8 mouse cellular contexts compared by ENCODE assay signal in the genomic region with DNA sequence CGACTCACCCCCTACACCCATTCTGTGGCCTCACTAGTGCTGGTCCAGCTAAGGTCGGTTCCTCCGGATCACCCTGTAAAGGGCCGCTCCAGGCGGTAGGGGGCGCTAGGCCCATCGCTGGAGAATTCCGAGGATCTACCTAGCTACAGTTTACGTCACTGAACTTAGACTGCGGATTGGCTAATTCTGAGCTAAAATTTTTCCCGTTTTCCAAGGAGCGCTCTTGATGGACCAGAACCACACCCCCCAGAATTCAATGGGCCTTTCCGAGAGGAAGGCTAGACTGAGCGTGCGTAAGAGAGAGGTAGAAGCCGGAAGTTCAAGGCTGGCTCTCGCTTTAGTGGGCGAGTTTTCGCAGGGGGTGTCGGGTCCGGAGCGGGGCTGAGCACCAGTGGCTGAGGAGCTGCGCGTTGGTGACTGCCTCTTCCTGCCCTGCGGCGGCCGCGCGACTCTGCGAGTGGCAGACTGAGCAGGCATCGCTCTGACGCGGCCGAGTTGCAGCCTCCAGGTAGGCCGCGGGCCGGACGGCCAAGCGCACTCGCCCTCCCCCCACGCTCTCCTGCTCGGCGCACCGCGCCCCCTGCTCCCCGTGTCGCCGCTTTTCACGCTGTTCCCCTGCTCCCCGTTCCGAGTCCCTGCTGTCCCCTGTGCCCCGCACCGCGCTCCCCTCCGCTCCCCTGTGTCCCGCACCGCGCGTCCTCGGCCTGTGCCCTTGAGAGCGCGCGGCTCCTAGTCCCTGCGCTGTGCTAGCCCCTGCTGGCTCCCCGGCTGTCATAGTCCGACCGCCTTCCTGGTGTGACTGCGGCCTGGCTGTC. TPM values are rescaled to one million over a fixed set of nuclear protein-coding genes. Genes with fewer than 3 reads are reported as not detected.
DNase-seq lines count a peak whose midpoint lies in the region; ATAC-seq and TF ChIP-seq lines count a peak whose summit lies in the region.

Gene Cox14 (plus strand): TSS at position 278 of the 815 bp plus-strand sequence.

- peak within 1 kb of the TSS; percentile 87 to 92 for H3K4me3 ChIP-seq in MEL (ENCODE audit: control insufficient read depth in 1 of 2, insufficient read depth in 1 of 2, low read depth in 2 of 2, low read length in 2 of 2)
- H3K4me3 ChIP-seq in cerebellum, adult 2 months (replicated peaks; ENCODE audit: insufficient read depth, low read depth, low read length), result peak within 1 kb of the TSS; percentile 80
- peak within 1 kb of the TSS; percentile 74 for H3K4me3 ChIP-seq in forebrain, postnatal 0 days (ENCODE audit: low read depth, low read length)
- H3K4me3 ChIP-seq in lung, embryonic 15.5 days, result peak within 1 kb of the TSS; percentile 82

- H3K27ac ChIP-seq in MEL (ENCODE audit: control insufficient read depth, low read depth, low read length), result peak within 1 kb of the TSS; percentile 70
- peak within 1 kb of the TSS; percentile 91 for H3K27ac ChIP-seq in cerebellum, adult 2 months (ENCODE audit: insufficient read depth, low read length)
- H3K27ac ChIP-seq in forebrain, postnatal 0 days (ENCODE audit: low read depth, low read length), result peak within 1 kb of the TSS; percentile 89
- H3K27ac ChIP-seq in lung, embryonic 15.5 days, result peak within 1 kb of the TSS; percentile 92

- DNase-seq in MEL (ENCODE audit: low read depth, low spot score), result peak; percentile 100
- DNase-seq in cerebellum, adult 2 months, result peak; percentile 98
- DNase-seq in forebrain, postnatal 0 days, result peak; percentile 99
- DNase-seq in heart, postnatal 4 days, result peak; percentile 97
- DNase-seq in layer of hippocampus, adult 8-10 months (ENCODE audit: low spot score in 2 of 2), result peak; percentile 97 to 98
- peak; percentile 93 for DNase-seq in ovary, adult 18-20 months (ENCODE audit: low spot score)
- peak; percentile 96 for DNase-seq in thymus, postnatal 0 days (ENCODE audit: low spot score)

- H3K79me2 ChIP-seq in MEL (ENCODE audit: control insufficient read depth, insufficient read depth, low read length, poor library complexity), result peaks cover 13% of the 10 kb centered on the region

- H3K4me2 ChIP-seq in forebrain, postnatal 0 days (ENCODE audit: low read depth), result peak within 1 kb of the TSS; percentile 86
- H3K4me2 ChIP-seq in lung, embryonic 15.5 days, result peak within 1 kb of the TSS; percentile 56

- peak; percentile 12; the same call in 1 of the 2 replicates for TF ChIP-seq RAD21 in MEL (IDR thresholded peaks at IDR 0.05; ENCODE audit: low read depth, low read length)

- peak; percentile 96 for ATAC-seq in forebrain, postnatal 0 days
- peak; percentile 93 for ATAC-seq in lung, embryonic 15.5 days (ENCODE audit: borderline replicate concordance, extremely low read depth, low FRiP score, low TSS enrichment)

- peaks cover 4 to 10% of the 10 kb centered on the region in 2 experiments; a peak in 3 of 4 replicates for H3K36me3 ChIP-seq in MEL (ENCODE audit: control insufficient read depth in 1 of 2, insufficient read depth in 2 of 2, low read length in 2 of 2)
- peaks cover 28% of the 10 kb centered on the region for H3K36me3 ChIP-seq in forebrain, postnatal 0 days (ENCODE audit: insufficient read depth)
- peaks cover 27% of the 10 kb centered on the region for H3K36me3 ChIP-seq in lung, embryonic 15.5 days

- no peaks in the 10 kb centered on the region for H3K27me3 ChIP-seq in MEL (ENCODE audit: control insufficient read depth in 1 of 2, insufficient read depth in 2 of 2, low read length in 2 of 2)
- H3K27me3 ChIP-seq in cerebellum, adult 2 months (ENCODE audit: control insufficient read depth, insufficient read depth, low read length), result no peaks in the 10 kb centered on the region
- H3K27me3 ChIP-seq in forebrain, postnatal 0 days (ENCODE audit: insufficient read depth, low read length), result no peaks in the 10 kb centered on the region
- no peaks in the 10 kb centered on the region for H3K27me3 ChIP-seq in lung, embryonic 15.5 days

- peak in 2 of 3 experiments; percentile 98 to 100 for TF ChIP-seq CTCF in MEL (IDR thresholded peaks at IDR 0.05 in 2 of 3, conservative IDR thresholded peaks at IDR 0.05 in 1 of 3; ENCODE audit: control insufficient read depth in 1 of 3, insufficient read depth in 1 of 3, low read depth in 2 of 3, low read length in 3 of 3, poor library complexity in 1 of 3, severe bottlenecking in 1 of 3)
- peak; percentile 90 for TF ChIP-seq CTCF in cerebellum, adult 2 months (IDR thresholded peaks at IDR 0.05; ENCODE audit: borderline replicate concordance, insufficient read depth, low read depth, low read length)
- TF ChIP-seq CTCF in forebrain, postnatal 0 days (IDR thresholded peaks at IDR 0.05; ENCODE audit: low read depth), result peak; percentile 96

- peaks cover 0 to 13% of the 10 kb centered on the region in 2 experiments; a peak in 2 of 4 replicates for H3K4me1 ChIP-seq in MEL (ENCODE audit: control insufficient read depth in 1 of 2, insufficient read depth in 2 of 2, low read length in 2 of 2)
- H3K4me1 ChIP-seq in cerebellum, adult 2 months (ENCODE audit: control insufficient read depth, insufficient read depth, low read length), result peaks cover 25% of the 10 kb centered on the region
- H3K4me1 ChIP-seq in forebrain, postnatal 0 days (ENCODE audit: insufficient read depth), result no peaks in the 10 kb centered on the region
- H3K4me1 ChIP-seq in lung, embryonic 15.5 days, result peaks cover 35% of the 10 kb centered on the region

- H3K9ac ChIP-seq in MEL (ENCODE audit: control insufficient read depth, low read depth, low read length, poor library complexity, severe bottlenecking), result peak within 1 kb of the TSS; percentile 84
- H3K9ac ChIP-seq in forebrain, postnatal 0 days, result peak within 1 kb of the TSS; percentile 84
- peak within 1 kb of the TSS; percentile 94 for H3K9ac ChIP-seq in lung, embryonic 15.5 days

- H3K9me3 ChIP-seq in MEL (replicated peaks; ENCODE audit: insufficient read depth, low read length), result no peaks in the 10 kb centered on the region
- H3K9me3 ChIP-seq in forebrain, postnatal 0 days (ENCODE audit: low read length), result no peaks in the 10 kb centered on the region
- H3K9me3 ChIP-seq in lung, embryonic 15.5 days, result no peaks in the 10 kb centered on the region

- WGBS in cerebellum, adult 2 months, result under 1% methylated on average over 67 of the region's 68 CpGs
- WGBS in forebrain, postnatal 0 days, result under 1% methylated on average over 68 of the region's 68 CpGs
- under 1% methylated on average over 58 of the region's 68 CpGs for whole genome bisulfite sequencing in lung, embryonic 15.5 days

- TF ChIP-seq EP300 in MEL (IDR thresholded peaks at IDR 0.05; ENCODE audit: low read depth in 1 of 2, low read length in 2 of 2), result no peak

- peak; percentile 96 to 98 for TF ChIP-seq POLR2A in MEL (IDR thresholded peaks at IDR 0.05; ENCODE audit: control insufficient read depth in 1 of 2, insufficient read depth in 1 of 2, low read depth in 1 of 2, low read length in 2 of 2, poor library complexity in 1 of 2)
- peak; percentile 81 for TF ChIP-seq POLR2A in cerebellum, adult 2 months (IDR thresholded peaks at IDR 0.05; ENCODE audit: borderline replicate concordance, insufficient read depth, low read length)

TF ChIP-seq in MEL, 35 proteins besides CTCF, POLR2A, EP300 and RAD21 (continues in another document):
- TF ChIP-seq SIN3A (IDR thresholded peaks at IDR 0.05; ENCODE audit: low read length) (peak; percentile 90), HCFC1 (IDR thresholded peaks at IDR 0.05; ENCODE audit: low read depth, low read length) (peak; percentile 99), ZKSCAN1 (IDR thresholded peaks at IDR 0.05; ENCODE audit: low read depth, low read length) (no peak; the same call in 1 of the 2 replicates), POLR2AphosphoS5 (IDR thresholded peaks at IDR 0.05; ENCODE audit: borderline replicate concordance, low read depth, low read length) (no peak), ELF1 (IDR thresholded peaks at IDR 0.05; ENCODE audit: low read depth, low read length) (peak; percentile 98), ZMIZ1 (IDR thresholded peaks at IDR 0.05; ENCODE audit: low read depth, low read length) (peak; percentile 90), MEF2A (IDR thresholded peaks at IDR 0.05; ENCODE audit: extremely low read depth, insufficient replicate concordance, low read depth, low read length, poor library complexity, severe bottlenecking) (0 out of 2 replicates have a peak, but pooled peaks have one; percentile 14), KAT2A (conservative IDR thresholded peaks at IDR 0.05; ENCODE audit: low read depth, low read length) (peak; percentile 88), MAX (IDR thresholded peaks at IDR 0.05; ENCODE audit: low read length) (peak; percentile 86), BHLHE40 (IDR thresholded peaks at IDR 0.05; ENCODE audit: borderline replicate concordance, low read depth, low read length) (peak; percentile 56; the same call in 1 of the 2 replicates), MAZ (IDR thresholded peaks at IDR 0.05; ENCODE audit: low read depth, low read length) (peak; percentile 73), NELFE (IDR thresholded peaks at IDR 0.05; ENCODE audit: low read depth, low read length) (peak; percentile 92), TBP (IDR thresholded peaks at IDR 0.05; ENCODE audit: low read depth, low read length) (peak; percentile 85), TCF12 (IDR thresholded peaks at IDR 0.05; ENCODE audit: low read depth, low read length) (peak; percentile 64), POLR2AphosphoS2 (IDR thresholded peaks at IDR 0.05; ENCODE audit: low read length) (peak; percentile 92), ZNF384 (IDR thresholded peaks at IDR 0.05; ENCODE audit: low read depth, low read length) (no peak; the same call in 1 of the 2 replicates), GATA1 (IDR thresholded peaks at IDR 0.05; ENCODE audit: low read depth, low read length) (no peak), GABPA (IDR thresholded peaks at IDR 0.05; ENCODE audit: low read depth, low read length) (no peak), MXI1 (IDR thresholded peaks at IDR 0.05; ENCODE audit: low read depth, low read length) (peak; percentile 91), MYB (IDR thresholded peaks at IDR 0.05; ENCODE audit: low read depth, low read length) (no peak), RCOR1 (IDR thresholded peaks at IDR 0.05; ENCODE audit: low read depth, low read length) (no peak), SMC3 (IDR thresholded peaks at IDR 0.05; ENCODE audit: low read depth, low read length) (peak; percentile 38)

RNA-seq across cellular contexts. Expression of gene Cox14, which starts in this region (rescaled TPM):
- 117 and 125 TPM in 2 replicates for total RNA-seq in MEL (2012; rRNA removed)
- polyA plus RNA-seq in MEL (2012; ENCODE audit: insufficient read depth in 1 of 2, insufficient read length in 2 of 2, low read depth in 1 of 2, low replicate concordance in 2 of 2, missing spikeins in 1 of 2), result 100 to 1,000 TPM in 1 of 2 experiments, not detected in 1; 113 TPM
- polyA plus RNA-seq in cerebellum, adult 2 months (2012; rRNA removed), result 351 and 364 TPM in 2 replicates
- 69.0 and 86.2 TPM in 2 replicates for total RNA-seq in forebrain, postnatal 0 days (2014; rRNA removed)
- 177 and 209 TPM in 2 replicates for polyA plus RNA-seq in forebrain, postnatal 0 days (2015; fragmentation: Nextera tagmentation; extraction: Ambion mirVana)
- total RNA-seq in heart, postnatal 4 days (2021), result 100 to 1,000 TPM; 150 to 159 TPM
- total RNA-seq in layer of hippocampus, adult 8-10 months (2022), result 100 to 1,000 TPM; 103 to 125 (median 111) TPM
- 132 and 137 TPM in 2 replicates for polyA plus RNA-seq in lung, embryonic 15.5 days (2015; fragmentation: Nextera tagmentation; extraction: Ambion mirVana)
- polyA plus RNA-seq in thymus, postnatal 0 days (2015; fragmentation: Nextera tagmentation; extraction: Ambion mirVana), result 241 and 259 TPM in 2 replicates

Comparison
In these comparisons a context has a peak if more than half of its experiments do, and no peak if none do; other contexts are left out.
1. Peak in every context shown above with its lines: DNase-seq, ATAC-seq, H3K4me3 ChIP-seq and H3K27ac ChIP-seq.